Mouse (Mus musculus): ENCODE data around the gene Ube4b. TPM values are rescaled to one million over a fixed set of nuclear protein-coding genes. Genes with fewer than 3 reads are reported as not detected.

Ube4b gene
- polyA plus RNA-seq, 1 experiment from 2014 or later: 53.3 TPM

- no peak for ATAC-seq (ENCODE audit: low FRiP score)
- no peaks in the 10 kb centered on the region for H3K27me3 ChIP-seq (ENCODE audit: control insufficient read depth, insufficient read depth, low read length)
- no peak overlapping the region for H3K4me2 ChIP-seq (replicated peaks; ENCODE audit: low read depth, low read length)
- no peak overlapping the region for H3K27ac ChIP-seq (ENCODE audit: low read depth, low read length)
- 0 out of 2 replicates have a peak, but pooled peaks cover 4% of the 10 kb centered on the region for H3K4me1 ChIP-seq (replicated peaks; ENCODE audit: control insufficient read depth, insufficient read depth, low read length)
- H3K9me3 ChIP-seq (ENCODE audit: control insufficient read depth, low read length): no peaks in the 10 kb centered on the region
- H3K36me3 ChIP-seq (ENCODE audit: control insufficient read depth, insufficient read depth, low read length): no peaks in the 10 kb centered on the region
- H3K9ac ChIP-seq (ENCODE audit: low read depth, low read length): no peak overlapping the region
- DNase-seq (ENCODE audit: low spot score): no peak
- H3K4me3 ChIP-seq (ENCODE audit: low read depth, low read length): no peak overlapping the region
- WGBS: 82% methylated on average over 2 of the region's 2 CpGs
Observed at GRCm38 (mm10) chr4:149416986-149417385, 9.6 kb downstream of the Ube4b start.

- H3K4me3 ChIP-seq (ENCODE audit: low read depth, low read length): no peak overlapping the region
- ATAC-seq (ENCODE audit: low FRiP score) (no peak), DNase-seq (ENCODE audit: low spot score) (no peak)
- no peaks in the 10 kb centered on the region for H3K9me3 ChIP-seq (ENCODE audit: control insufficient read depth, low read length)
- H3K4me1 ChIP-seq (replicated peaks; ENCODE audit: control insufficient read depth, insufficient read depth, low read length): 0 out of 2 replicates have a peak, but pooled peaks cover 4% of the 10 kb centered on the region
- no peak overlapping the region for H3K9ac ChIP-seq (ENCODE audit: low read depth, low read length)
- H3K27me3 ChIP-seq (ENCODE audit: control insufficient read depth, insufficient read depth, low read length): no peaks in the 10 kb centered on the region
- 82% methylated on average over 10 of the region's 10 CpGs for WGBS
- H3K4me2 ChIP-seq (replicated peaks; ENCODE audit: low read depth, low read length): no peak overlapping the region
- H3K36me3 ChIP-seq (ENCODE audit: control insufficient read depth, insufficient read depth, low read length): no peaks in the 10 kb centered on the region
- H3K27ac ChIP-seq (ENCODE audit: low read depth, low read length): no peak overlapping the region
Observed at GRCm38 (mm10) chr4:149416417-149416816, 10.1 kb downstream of the Ube4b start.

GRCm38 (mm10) chr4:149415651-149416169 lies 10.8 kb downstream of the Ube4b start:
- no peak overlapping the region for H3K4me2 ChIP-seq (replicated peaks; ENCODE audit: low read depth, low read length)
- no peak overlapping the region for H3K4me3 ChIP-seq (ENCODE audit: low read depth, low read length)
- H3K4me1 ChIP-seq (replicated peaks; ENCODE audit: control insufficient read depth, insufficient read depth, low read length): 0 out of 2 replicates have a peak, but pooled peaks cover 4% of the 10 kb centered on the region
- H3K27me3 ChIP-seq (ENCODE audit: control insufficient read depth, insufficient read depth, low read length): no peaks in the 10 kb centered on the region
- no peaks in the 10 kb centered on the region for H3K36me3 ChIP-seq (ENCODE audit: control insufficient read depth, insufficient read depth, low read length)
- no peak overlapping the region for H3K27ac ChIP-seq (ENCODE audit: low read depth, low read length)
- no peak for DNase-seq (ENCODE audit: low spot score)
- WGBS: 63% methylated on average over 13 of the region's 13 CpGs
- no peak for ATAC-seq (ENCODE audit: low FRiP score)
- H3K9ac ChIP-seq (ENCODE audit: low read depth, low read length): no peak overlapping the region
- no peaks in the 10 kb centered on the region for H3K9me3 ChIP-seq (ENCODE audit: control insufficient read depth, low read length)

- Histone ChIP-seq H3K4me1 (replicated peaks; ENCODE audit: control insufficient read depth, insufficient read depth, low read length) (0 out of 2 replicates have a peak, but pooled peaks cover 4% of the 10 kb centered on the region), H3K9me3 (ENCODE audit: control insufficient read depth, low read length) (no peaks in the 10 kb centered on the region), H3K9ac (ENCODE audit: low read depth, low read length) (no peak overlapping the region), H3K4me2 (replicated peaks; ENCODE audit: low read depth, low read length) (no peak overlapping the region), H3K36me3 (ENCODE audit: control insufficient read depth, insufficient read depth, low read length) (no peaks in the 10 kb centered on the region), H3K4me3 (ENCODE audit: low read depth, low read length) (no peak overlapping the region), H3K27ac (ENCODE audit: low read depth, low read length) (no peak overlapping the region), H3K27me3 (ENCODE audit: control insufficient read depth, insufficient read depth, low read length) (no peaks in the 10 kb centered on the region)
- 96% methylated on average over 3 of the region's 3 CpGs for WGBS
- ATAC-seq (ENCODE audit: low FRiP score) (no peak), DNase-seq (ENCODE audit: low spot score) (no peak)
Observed at GRCm38 (mm10) chr4:149414259-149414658, 12.3 kb downstream of the Ube4b start.

- H3K4me3 ChIP-seq (ENCODE audit: low read depth, low read length): no peak overlapping the region
- ATAC-seq (ENCODE audit: low FRiP score): no peak
- no peak overlapping the region for H3K4me2 ChIP-seq (replicated peaks; ENCODE audit: low read depth, low read length)
- H3K9ac ChIP-seq (ENCODE audit: low read depth, low read length): no peak overlapping the region
- H3K27me3 ChIP-seq (ENCODE audit: control insufficient read depth, insufficient read depth, low read length): no peaks in the 10 kb centered on the region
- no peak for DNase-seq (ENCODE audit: low spot score)
- H3K27ac ChIP-seq (ENCODE audit: low read depth, low read length): no peak overlapping the region
- no peaks in the 10 kb centered on the region for H3K4me1 ChIP-seq (replicated peaks; ENCODE audit: control insufficient read depth, insufficient read depth, low read length)
- 91% methylated on average over 4 of the region's 4 CpGs for WGBS
- no peaks in the 10 kb centered on the region for H3K36me3 ChIP-seq (ENCODE audit: control insufficient read depth, insufficient read depth, low read length)
- H3K9me3 ChIP-seq (ENCODE audit: control insufficient read depth, low read length): no peaks in the 10 kb centered on the region
Observed at GRCm38 (mm10) chr4:149409759-149410158, 16.8 kb downstream of the Ube4b start.

- no peaks in the 10 kb centered on the region for H3K9me3 ChIP-seq (ENCODE audit: control insufficient read depth, low read length)
- no peaks in the 10 kb centered on the region for H3K36me3 ChIP-seq (ENCODE audit: control insufficient read depth, insufficient read depth, low read length)
- H3K9ac ChIP-seq (ENCODE audit: low read depth, low read length): no peak overlapping the region
- no peak for ATAC-seq (ENCODE audit: low FRiP score)
- no peaks in the 10 kb centered on the region for H3K27me3 ChIP-seq (ENCODE audit: control insufficient read depth, insufficient read depth, low read length)
- H3K4me3 ChIP-seq (ENCODE audit: low read depth, low read length): no peak overlapping the region
- no peak overlapping the region for H3K27ac ChIP-seq (ENCODE audit: low read depth, low read length)
- H3K4me1 ChIP-seq (replicated peaks; ENCODE audit: control insufficient read depth, insufficient read depth, low read length): peaks cover 6% of the 10 kb centered on the region
- no peak for DNase-seq (ENCODE audit: low spot score)
- 89% methylated on average over 6 of the region's 6 CpGs for WGBS
- no peak overlapping the region for H3K4me2 ChIP-seq (replicated peaks; ENCODE audit: low read depth, low read length)
Observed at GRCm38 (mm10) chr4:149408331-149408730, 18.2 kb downstream of the Ube4b start.

GRCm38 (mm10) chr4:149407461-149407860 lies 19.1 kb downstream of the Ube4b start:
- Histone ChIP-seq H3K4me3 (ENCODE audit: low read depth, low read length) (no peak overlapping the region), H3K4me2 (replicated peaks; ENCODE audit: low read depth, low read length) (no peak overlapping the region), H3K27me3 (ENCODE audit: control insufficient read depth, insufficient read depth, low read length) (no peaks in the 10 kb centered on the region), H3K36me3 (ENCODE audit: control insufficient read depth, insufficient read depth, low read length) (no peaks in the 10 kb centered on the region), H3K9ac (ENCODE audit: low read depth, low read length) (no peak overlapping the region), H3K4me1 (replicated peaks; ENCODE audit: control insufficient read depth, insufficient read depth, low read length) (peaks cover 6% of the 10 kb centered on the region), H3K27ac (ENCODE audit: low read depth, low read length) (no peak overlapping the region), H3K9me3 (ENCODE audit: control insufficient read depth, low read length) (no peaks in the 10 kb centered on the region)
- DNase-seq (ENCODE audit: low spot score) (no peak), ATAC-seq (ENCODE audit: low FRiP score) (no peak)
- 90% methylated on average over 5 of the region's 5 CpGs for WGBS

- H3K4me2 ChIP-seq (replicated peaks; ENCODE audit: low read depth, low read length): no peak overlapping the region
- DNase-seq (ENCODE audit: low spot score): no peak
- H3K27ac ChIP-seq (ENCODE audit: low read depth, low read length): no peak overlapping the region
- H3K4me3 ChIP-seq (ENCODE audit: low read depth, low read length): no peak overlapping the region
- H3K9me3 ChIP-seq (ENCODE audit: control insufficient read depth, low read length): no peaks in the 10 kb centered on the region
- no peak for ATAC-seq (ENCODE audit: low FRiP score)
- WGBS: 82% methylated on average over 16 of the region's 16 CpGs
- no peak overlapping the region for H3K9ac ChIP-seq (ENCODE audit: low read depth, low read length)
- H3K27me3 ChIP-seq (ENCODE audit: control insufficient read depth, insufficient read depth, low read length): no peaks in the 10 kb centered on the region
- peaks cover 6% of the 10 kb centered on the region for H3K4me1 ChIP-seq (replicated peaks; ENCODE audit: control insufficient read depth, insufficient read depth, low read length)
- H3K36me3 ChIP-seq (ENCODE audit: control insufficient read depth, insufficient read depth, low read length): no peaks in the 10 kb centered on the region
Observed at GRCm38 (mm10) chr4:149405713-149406443, 20.7 kb downstream of the Ube4b start.

Data from hindbrain, embryonic 11.5 days (tissue).